ENCODE assay signal across 22 mouse cellular contexts in genomic region chr10:42661916-42662315, GRCm38 (mm10).
DNase-seq lines count a peak whose midpoint lies in the region; ATAC-seq and TF ChIP-seq lines count a peak whose summit lies in the region.
"Had no signal": no experiment of that assay in that cellular context is flagged by ENCODE, and none has a peak within 500 bp of the region (broad histone marks: within the 10 kb centered on the region; RNA-seq: fewer than 3 reads in every experiment).

No protein-coding gene starts in this region.

- 84% methylated on average over 2 of the region's 2 CpGs for WGBS in forebrain, embryonic 11.5 days
- WGBS in forebrain, embryonic 16.5 days: 91% methylated on average over 2 of the region's 2 CpGs
- WGBS in intestine, embryonic 16.5 days: 79% methylated on average over 2 of the region's 2 CpGs
- 73% methylated on average over 2 of the region's 2 CpGs for WGBS in intestine, embryonic 15.5 days
- 77% methylated on average over 2 of the region's 2 CpGs for WGBS in kidney, adult 2 months
- 76% methylated on average over 2 of the region's 2 CpGs for WGBS in kidney, embryonic 16.5 days
- WGBS in intestine, postnatal 0 days: 47% methylated on average over 2 of the region's 2 CpGs

- no peak overlapping the region for H3K9ac ChIP-seq in forebrain, embryonic 11.5 days (ENCODE audit: low read length)
- H3K9ac ChIP-seq in forebrain, embryonic 16.5 days (replicated peaks; ENCODE audit: low read depth, low read length): no peak overlapping the region
- H3K9ac ChIP-seq in intestine, embryonic 16.5 days (ENCODE audit: low read depth, low read length): no peak overlapping the region
- no peak overlapping the region for H3K9ac ChIP-seq in intestine, embryonic 15.5 days
- H3K9ac ChIP-seq in kidney, embryonic 16.5 days (replicated peaks; ENCODE audit: low read length): no peak overlapping the region
- no peak overlapping the region for H3K9ac ChIP-seq in intestine, postnatal 0 days (ENCODE audit: low read depth, low read length)

- H3K4me1 ChIP-seq in forebrain, embryonic 11.5 days (replicated peaks; ENCODE audit: control insufficient read depth, insufficient read depth, low read length): no peaks in the 10 kb centered on the region
- no peaks in the 10 kb centered on the region for H3K4me1 ChIP-seq in forebrain, embryonic 16.5 days (replicated peaks; ENCODE audit: control insufficient read depth, insufficient read depth, low read length)
- H3K4me1 ChIP-seq in intestine, embryonic 16.5 days (ENCODE audit: control insufficient read depth, insufficient read depth, low read length): no peaks in the 10 kb centered on the region
- H3K4me1 ChIP-seq in intestine, embryonic 15.5 days (replicated peaks): no peaks in the 10 kb centered on the region
- H3K4me1 ChIP-seq in kidney, adult 2 months (ENCODE audit: control insufficient read depth, insufficient read depth, low read length): no peaks in the 10 kb centered on the region
- no peaks in the 10 kb centered on the region for H3K4me1 ChIP-seq in kidney, embryonic 16.5 days (ENCODE audit: insufficient read depth, low read length)
- no peaks in the 10 kb centered on the region for H3K4me1 ChIP-seq in intestine, postnatal 0 days (replicated peaks; ENCODE audit: control insufficient read depth, insufficient read depth, low read length)

- H3K4me2 ChIP-seq in forebrain, embryonic 11.5 days (ENCODE audit: low read depth, low read length, severe bottlenecking): no peak overlapping the region
- no peak overlapping the region for H3K4me2 ChIP-seq in forebrain, embryonic 16.5 days (ENCODE audit: low read length)
- no peak overlapping the region for H3K4me2 ChIP-seq in intestine, embryonic 16.5 days (ENCODE audit: low read depth, low read length)
- no peak overlapping the region for H3K4me2 ChIP-seq in intestine, embryonic 15.5 days (replicated peaks)
- no peak overlapping the region for H3K4me2 ChIP-seq in kidney, embryonic 16.5 days (replicated peaks; ENCODE audit: low read depth, low read length)
- H3K4me2 ChIP-seq in intestine, postnatal 0 days (replicated peaks; ENCODE audit: low read depth): no peak overlapping the region

- TF ChIP-seq POLR2A in kidney, adult 2 months (IDR thresholded peaks at IDR 0.05; ENCODE audit: low read depth, low read length): no peak

- DNase-seq in forebrain, embryonic 11.5 days (ENCODE audit: low spot score): peak; percentile 26
- DNase-seq in kidney, adult 2 months: peak; percentile 7
- DNase-seq: adrenal gland, adult 2 months; adrenal gland, adult 8-10 months; adrenal gland, postnatal 10 days; adrenal gland, postnatal 14 days; adrenal gland, postnatal 25 days; adrenal gland, postnatal 36 days; B cell, adult 2 months; cerebellum, adult 11 months; cerebellum, adult 11-12 months had no signal

- no peak for TF ChIP-seq CTCF in kidney, adult 2 months (conservative IDR thresholded peaks at IDR 0.05; ENCODE audit: insufficient read depth, insufficient read length, low read depth, low read length)
- TF ChIP-seq CTCF in intestine, postnatal 0 days (IDR thresholded peaks at IDR 0.05; ENCODE audit: low read depth): no peak

- no peaks in the 10 kb centered on the region for H3K27me3 ChIP-seq in forebrain, embryonic 11.5 days (ENCODE audit: control insufficient read depth, insufficient read depth, low read length)
- no peaks in the 10 kb centered on the region for H3K27me3 ChIP-seq in forebrain, embryonic 16.5 days (replicated peaks; ENCODE audit: control insufficient read depth, insufficient read depth, low read length)
- H3K27me3 ChIP-seq in intestine, embryonic 16.5 days (replicated peaks; ENCODE audit: control insufficient read depth, insufficient read depth, low read length): no peaks in the 10 kb centered on the region
- H3K27me3 ChIP-seq in intestine, embryonic 15.5 days (replicated peaks): no peaks in the 10 kb centered on the region
- H3K27me3 ChIP-seq in kidney, adult 2 months (replicated peaks; ENCODE audit: control insufficient read depth, insufficient read depth, low read length): no peaks in the 10 kb centered on the region
- no peaks in the 10 kb centered on the region for H3K27me3 ChIP-seq in kidney, embryonic 16.5 days (ENCODE audit: insufficient read depth, low read length)
- H3K27me3 ChIP-seq in intestine, postnatal 0 days (replicated peaks; ENCODE audit: control insufficient read depth, insufficient read depth, low read length): no peaks in the 10 kb centered on the region
- H3K27me3 ChIP-seq: CH12.LX, Patski had no signal

- no peaks in the 10 kb centered on the region for H3K9me3 ChIP-seq in forebrain, embryonic 11.5 days (ENCODE audit: control insufficient read depth, low read length)
- no peaks in the 10 kb centered on the region for H3K9me3 ChIP-seq in forebrain, embryonic 16.5 days (ENCODE audit: control insufficient read depth, low read length)
- H3K9me3 ChIP-seq in intestine, embryonic 16.5 days (ENCODE audit: control insufficient read depth, low read length): no peaks in the 10 kb centered on the region
- no peaks in the 10 kb centered on the region for H3K9me3 ChIP-seq in intestine, embryonic 15.5 days
- H3K9me3 ChIP-seq in kidney, embryonic 16.5 days (ENCODE audit: low read length): no peaks in the 10 kb centered on the region
- no peaks in the 10 kb centered on the region for H3K9me3 ChIP-seq in intestine, postnatal 0 days (ENCODE audit: control insufficient read depth)

- no peak overlapping the region for H3K4me3 ChIP-seq in forebrain, embryonic 11.5 days (ENCODE audit: low read depth, low read length)
- no peak overlapping the region for H3K4me3 ChIP-seq in forebrain, embryonic 16.5 days (replicated peaks; ENCODE audit: low read length)
- no peak overlapping the region for H3K4me3 ChIP-seq in intestine, embryonic 16.5 days (ENCODE audit: low read length)
- H3K4me3 ChIP-seq in intestine, embryonic 15.5 days (replicated peaks): no peak overlapping the region
- no peak overlapping the region for H3K4me3 ChIP-seq in kidney, adult 2 months (ENCODE audit: insufficient read depth, low read depth, low read length)
- H3K4me3 ChIP-seq in kidney, embryonic 16.5 days (ENCODE audit: low read length): no peak overlapping the region
- H3K4me3 ChIP-seq in intestine, postnatal 0 days (ENCODE audit: low read depth, low read length): no peak overlapping the region

- H3K27ac ChIP-seq in forebrain, embryonic 11.5 days (ENCODE audit: low read depth, low read length): no peak overlapping the region
- no peak overlapping the region for H3K27ac ChIP-seq in forebrain, embryonic 16.5 days (ENCODE audit: low read length)
- H3K27ac ChIP-seq in intestine, embryonic 16.5 days (ENCODE audit: low read length): no peak overlapping the region
- H3K27ac ChIP-seq in intestine, embryonic 15.5 days: no peak overlapping the region
- no peak overlapping the region for H3K27ac ChIP-seq in kidney, adult 2 months (ENCODE audit: insufficient read depth, low read depth, low read length)
- H3K27ac ChIP-seq in kidney, embryonic 16.5 days (ENCODE audit: low read length): no peak overlapping the region
- no peak overlapping the region for H3K27ac ChIP-seq in intestine, postnatal 0 days (ENCODE audit: low read depth, low read length)

- ATAC-seq in forebrain, embryonic 11.5 days (replicated peaks; ENCODE audit: low FRiP score): no peak
- no peak for ATAC-seq in forebrain, embryonic 16.5 days
- ATAC-seq in intestine, embryonic 16.5 days: peak; percentile 60; the same call in 1 of the 2 replicates
- ATAC-seq in intestine, embryonic 15.5 days: no peak
- ATAC-seq in kidney, embryonic 16.5 days (ENCODE audit: low FRiP score, low TSS enrichment): no peak
- peak; percentile 87 for ATAC-seq in intestine, postnatal 0 days
- no peak for ATAC-seq in megakaryocyte-erythroid progenitor cell, adult 5-6 weeks (replicated peaks; ENCODE audit: low FRiP score, low TSS enrichment, poor library complexity, severe bottlenecking)
- ATAC-seq: activated CD4-positive, CD25-positive, alpha-beta regulatory T cell, adult 4 months; CD4-positive, CD25-positive, alpha-beta regulatory T cell, adult 4 months; Patski had no signal

- no peaks in the 10 kb centered on the region for H3K36me3 ChIP-seq in forebrain, embryonic 11.5 days (ENCODE audit: control insufficient read depth, insufficient read depth, low read length)
- no peaks in the 10 kb centered on the region for H3K36me3 ChIP-seq in forebrain, embryonic 16.5 days (ENCODE audit: control insufficient read depth, insufficient read depth)
- H3K36me3 ChIP-seq in intestine, embryonic 16.5 days (ENCODE audit: control insufficient read depth, insufficient read depth, low read length): no peaks in the 10 kb centered on the region
- no peaks in the 10 kb centered on the region for H3K36me3 ChIP-seq in intestine, embryonic 15.5 days
- no peaks in the 10 kb centered on the region for H3K36me3 ChIP-seq in kidney, adult 2 months (ENCODE audit: control insufficient read depth, insufficient read depth, low read length)
- H3K36me3 ChIP-seq in kidney, embryonic 16.5 days (ENCODE audit: insufficient read depth, low read length): no peaks in the 10 kb centered on the region
- H3K36me3 ChIP-seq in intestine, postnatal 0 days (ENCODE audit: control insufficient read depth, insufficient read depth): no peaks in the 10 kb centered on the region
- H3K36me3 ChIP-seq: G1E had no signal

Comparison
In these comparisons a context has a peak if more than half of its experiments do, and no peak if none do; other contexts are left out.
1. ATAC-seq: peak in intestine, embryonic 16.5 days (single experiment) and intestine, postnatal 0 days (single experiment); none in forebrain, embryonic 11.5 days (single experiment), forebrain, embryonic 16.5 days (single experiment), intestine, embryonic 15.5 days (single experiment), kidney, embryonic 16.5 days (single experiment) and megakaryocyte-erythroid progenitor cell, adult 5-6 weeks (single experiment).